Mouse (Mus musculus) C2C12 (cell line): ENCODE data around the gene Daam1. TPM values are rescaled to one million over a fixed set of nuclear protein-coding genes. Genes with fewer than 3 reads are reported as not detected.

Experiments
- H3K27me3 ChIP-seq: one replicate; pipeline ENCODE4 v1.6.1; 2011; ENCODE audit not compliant: control insufficient read depth, insufficient read depth, insufficient read length
- H3K36me3 ChIP-seq: one replicate; pipeline ENCODE4 v1.6.1; 2011; ENCODE audit not compliant: control insufficient read depth, insufficient read depth
- H3K4me3 ChIP-seq: one replicate; pipeline ENCODE4 v1.5.1; 2011; ENCODE audit warnings: mild to moderate bottlenecking, control low read depth; ENCODE audit not compliant: poor library complexity, insufficient read depth, severe bottlenecking
- H3K79me2 ChIP-seq: one replicate; pipeline ENCODE4 v1.6.1; 2011; ENCODE audit not compliant: control insufficient read depth, insufficient read depth
- H3K79me3 ChIP-seq: one replicate; pipeline ENCODE4 v1.6.1; 2011; ENCODE audit warnings: low read depth, control low read depth
- H3ac ChIP-seq: one replicate; pipeline ENCODE3; 2011; ENCODE audit warnings: low read depth; ENCODE audit not compliant: control insufficient read depth, insufficient read length
- CEBPB ChIP-seq: IDR thresholded peaks from one replicate; pipeline ENCODE4 v1.6.1; 2011; ENCODE audit warnings: low read depth, mild to moderate bottlenecking, control low read depth, moderate library complexity
- CTCF ChIP-seq: IDR thresholded peaks from one replicate; pipeline ENCODE4 v1.5.1; 2011; ENCODE audit not compliant: control insufficient read depth, insufficient read depth, insufficient read length
- FOSL1 ChIP-seq: IDR thresholded peaks from one replicate; pipeline ENCODE4 v1.8.0; 2011; ENCODE audit warnings: mild to moderate bottlenecking, low read length; ENCODE audit not compliant: poor library complexity, insufficient read depth, severe bottlenecking
- MAX ChIP-seq: IDR thresholded peaks from one replicate; pipeline ENCODE4 v1.6.1; 2011; ENCODE audit warnings: mild to moderate bottlenecking, control low read depth
- MYOD1 ChIP-seq: IDR thresholded peaks from one replicate; pipeline ENCODE4 v1.6.1; 2011; ENCODE audit warnings: low read depth; ENCODE audit not compliant: control insufficient read depth, insufficient read length
- MYOG ChIP-seq: IDR thresholded peaks from one replicate; pipeline ENCODE4 v1.6.1; 2011; ENCODE audit not compliant: control insufficient read depth, insufficient read length; ENCODE audit errors: extremely low read depth
- USF1 ChIP-seq: IDR thresholded peaks from one replicate; pipeline ENCODE4 v1.6.1; 2011; ENCODE audit warnings: low read depth, mild to moderate bottlenecking, control low read depth, moderate library complexity
- polyA plus RNA-seq: library from polyadenylated mRNA; unstranded; fragments of >200 nt; fragmentation: generic; extraction: Trizol; gene quantifications from one replicate; pipeline ENCODE4 v1.2.1, GENCODE M21; 2012; ENCODE audit warnings: missing spikeins

Daam1 gene
- polyA plus RNA-seq, 1 experiment, result 3.2 TPM

- TF ChIP-seq FOSL1 (no peak), MYOD1 (no peak), MYOG (no peak), MAX (no peak), USF1 (no peak)
- Histone ChIP-seq H3K79me2 (peaks cover 81% of the 10 kb centered on the region), H3K4me3 (no peak overlapping the region), H3K27me3 (no peaks in the 10 kb centered on the region), H3K79me3 (peaks cover 62% of the 10 kb centered on the region), H3K36me3 (no peaks in the 10 kb centered on the region), H3ac (no peak overlapping the region)
These were observed 3.2 kb downstream of the Daam1 start for GRCm38 (mm10) chr12:71834041-71834440.

- no peak for TF ChIP-seq MAX
- peak; percentile 70 for TF ChIP-seq CEBPB
- Histone ChIP-seq H3K4me3 (no peak overlapping the region), H3ac (no peak overlapping the region), H3K27me3 (no peaks in the 10 kb centered on the region), H3K79me3 (peaks cover 79% of the 10 kb centered on the region), H3K79me2 (peaks cover 100% of the 10 kb centered on the region), H3K36me3 (no peaks in the 10 kb centered on the region)
These were observed 5.2 kb downstream of the Daam1 start for GRCm38 (mm10) chr12:71835966-71836668.

GRCm38 (mm10) chr12:71836776-71837175, 5.9 kb downstream of the Daam1 start:
- Histone ChIP-seq H3K79me3 (peaks cover 81% of the 10 kb centered on the region), H3K79me2 (peaks cover 100% of the 10 kb centered on the region), H3K27me3 (no peaks in the 10 kb centered on the region), H3K4me3 (no peak overlapping the region), H3ac (no peak overlapping the region), H3K36me3 (no peaks in the 10 kb centered on the region)
- TF ChIP-seq MYOD1, result no peak

GRCm38 (mm10) chr12:71837576-71837975, 6.7 kb downstream of the Daam1 start:
- no peaks in the 10 kb centered on the region for H3K36me3 ChIP-seq
- no peak for TF ChIP-seq MYOD1
- TF ChIP-seq USF1, result no peak
- no peak for TF ChIP-seq MAX
- no peak for TF ChIP-seq CTCF
- no peak for TF ChIP-seq MYOG
- no peak for TF ChIP-seq FOSL1
- no peak for TF ChIP-seq CEBPB

GRCm38 (mm10) chr12:71838230-71838629, 7.4 kb downstream of the Daam1 start:
- Histone ChIP-seq H3K27me3 (no peaks in the 10 kb centered on the region), H3K36me3 (no peaks in the 10 kb centered on the region), H3K79me2 (peaks cover 100% of the 10 kb centered on the region), H3K4me3 (no peak overlapping the region), H3ac (no peak overlapping the region), H3K79me3 (peaks cover 82% of the 10 kb centered on the region)
- TF ChIP-seq FOSL1 (no peak), CTCF (no peak), MAX (no peak), MYOG (no peak), USF1 (no peak)

More at GRCm38 (mm10) chr12:71837576-71837975, 6.7 kb downstream of the Daam1 start:
- H3K4me3 ChIP-seq, result no peak overlapping the region
- H3K27me3 ChIP-seq, result no peaks in the 10 kb centered on the region
- H3ac ChIP-seq, result no peak overlapping the region
- H3K79me2 ChIP-seq, result peaks cover 100% of the 10 kb centered on the region
- H3K79me3 ChIP-seq, result peaks cover 82% of the 10 kb centered on the region

GRCm38 (mm10) chr12:71839653-71840052, 8.8 kb downstream of the Daam1 start:
- Histone ChIP-seq H3ac (no peak overlapping the region), H3K27me3 (no peaks in the 10 kb centered on the region), H3K4me3 (no peak overlapping the region), H3K79me3 (peaks cover 80% of the 10 kb centered on the region), H3K36me3 (no peaks in the 10 kb centered on the region), H3K79me2 (peaks cover 100% of the 10 kb centered on the region)
- TF ChIP-seq CEBPB (no peak), MYOG (no peak), USF1 (no peak), CTCF (no peak), MYOD1 (no peak), MAX (no peak), FOSL1 (no peak)
